Mouse (Mus musculus): ENCODE data around the gene Lao1.

Lao1 gene

DNA sequence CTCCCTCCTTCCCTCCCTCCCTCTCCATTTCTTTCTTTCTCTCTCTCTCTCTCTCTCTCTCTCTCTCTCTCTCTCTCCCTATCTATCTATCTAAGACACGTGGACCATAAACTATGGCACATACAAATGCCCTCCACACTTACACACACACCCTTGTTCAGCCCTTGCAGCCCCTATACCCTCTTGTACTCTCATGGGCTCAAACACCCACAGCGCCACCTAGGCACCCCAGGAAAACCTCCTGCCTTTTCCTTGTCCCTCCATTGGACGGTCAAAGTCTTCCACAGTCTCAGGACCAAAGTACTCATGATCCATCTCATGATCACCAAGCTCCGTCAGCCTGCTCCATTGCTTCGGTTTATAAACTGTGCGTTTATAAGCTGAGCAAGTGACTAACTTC lies 54.2 kb downstream of the Lao1 start:
- no peak for DNase-seq (ENCODE audit: low spot score)

DNA sequence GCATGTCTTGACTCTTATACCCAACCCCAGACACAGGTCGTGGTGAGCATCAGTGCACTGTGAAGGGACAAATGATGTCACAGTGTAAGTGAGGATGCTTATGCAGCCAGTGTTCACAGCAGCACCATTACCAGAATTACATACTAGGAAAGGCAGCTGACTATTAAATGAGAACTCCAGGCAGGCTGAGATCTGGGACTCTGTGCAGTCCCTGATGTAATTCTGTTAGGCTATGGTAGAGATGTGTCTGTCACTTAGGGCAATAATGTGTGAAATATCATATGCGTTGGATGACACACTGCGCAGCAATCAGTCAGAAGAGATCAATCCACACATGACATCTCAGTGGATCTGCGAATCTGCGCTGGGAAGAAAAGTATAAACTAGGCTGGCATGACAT lies 55.7 kb downstream of the Lao1 start:
- no peak for DNase-seq (ENCODE audit: low spot score)

Measured in spleen, adult 12 weeks (tissue).